Mouse (Mus musculus) kidney, embryonic 14.5 days (tissue): Measurements from ENCODE around the gene Gmds. TPM values are rescaled to one million over a fixed set of nuclear protein-coding genes. Genes with fewer than 3 reads are reported as not detected.

Source experiments
- ATAC-seq: fragments of 200-750 bp; cut with Nextera tagmentation; 2 replicates; pipeline ENCODE4 v1.8.0; 2017; ENCODE audit warnings: moderate number of reproducible peaks, mild to moderate bottlenecking, moderate TSS enrichment, moderate library complexity; ENCODE audit not compliant: low FRiP score, low TSS enrichment
- H3K27ac ChIP-seq: fragments of 300-500 bp; sonication (generic); 2 replicates; pipeline ENCODE4 v1.5.1; 2014; ENCODE audit warnings: low read depth, mild to moderate bottlenecking, low read length, moderate library complexity, mixed read lengths
- H3K27me3 ChIP-seq: fragments of 300-500 bp; sonication (generic); 2 replicates; pipeline ENCODE4 v1.6.1; 2014; ENCODE audit warnings: mild to moderate bottlenecking, low read length; ENCODE audit not compliant: control insufficient read depth, insufficient read depth
- H3K36me3 ChIP-seq: fragments of 300-500 bp; sonication (generic); 2 replicates; pipeline ENCODE4 v1.6.1; 2014; ENCODE audit warnings: low read length, mixed read lengths; ENCODE audit not compliant: control insufficient read depth, insufficient read depth
- H3K4me1 ChIP-seq: fragments of 300-500 bp; sonication (generic); 2 replicates; pipeline ENCODE4 v1.6.1; 2014; ENCODE audit warnings: low read length, mixed read lengths; ENCODE audit not compliant: control insufficient read depth, insufficient read depth
- H3K4me2 ChIP-seq: fragments of 300-500 bp; sonication (generic); replicated peaks from 2 replicates; pipeline ENCODE4 v1.6.1; 2014; ENCODE audit warnings: low read depth, mild to moderate bottlenecking, low read length
- H3K4me3 ChIP-seq: fragments of 300-500 bp; sonication (generic); 2 replicates; pipeline ENCODE4 v1.5.1; 2014; ENCODE audit warnings: mild to moderate bottlenecking, low read length
- H3K9ac ChIP-seq: fragments of 300-500 bp; sonication (generic); 2 replicates; pipeline ENCODE4 v1.6.1; 2014; ENCODE audit warnings: low read depth, mild to moderate bottlenecking, low read length, moderate library complexity
- H3K9me3 ChIP-seq: fragments of 300-500 bp; sonication (generic); 2 replicates; pipeline ENCODE4 v1.6.1; 2016; ENCODE audit warnings: low read length; ENCODE audit not compliant: control insufficient read depth
- WGBS: fragments of 180-500 bp; shearing (Covaris S2); extraction: QIAGEN DNeasy Blood & Tissue Kit; methylation state at CpG from one replicate; pipeline ENCODE4 v1.1.7; 2014; 5-methylcytosine and 5-hydroxymethylcytosine counted together
- polyA plus RNA-seq: library from polyadenylated mRNA; unstranded; fragments of >200 nt; fragmentation: Nextera tagmentation; extraction: Ambion mirVana; gene quantifications from 2 replicates; pipeline ENCODE4 v1.2.1, GENCODE M21; 2014

Gene Gmds
- polyA plus RNA-seq, 1 experiment from 2014 or later: 38.6 TPM

GRCm38 (mm10) chr13:32337735-32338512 is 616 bp downstream of the Gmds start:
- Histone ChIP-seq H3K36me3 (no peaks in the 10 kb centered on the region), H3K4me2 (peak overlapping the region; percentile 73), H3K9ac (peak overlapping the region; percentile 72), H3K27me3 (no peaks in the 10 kb centered on the region), H3K4me3 (peak overlapping the region; percentile 58), H3K9me3 (no peaks in the 10 kb centered on the region), H3K4me1 (peaks cover 7% of the 10 kb centered on the region; the same call in 1 of the 2 replicates), H3K27ac (no peak overlapping the region)
- peak; percentile 68; the same call in 1 of the 2 replicates for ATAC-seq
- WGBS: 4% methylated on average over 32 of the region's 32 CpGs

- Histone ChIP-seq H3K36me3 (no peaks in the 10 kb centered on the region), H3K27me3 (no peaks in the 10 kb centered on the region), H3K4me3 (no peak overlapping the region), H3K9ac (no peak overlapping the region), H3K4me2 (no peak overlapping the region), H3K4me1 (no peaks in the 10 kb centered on the region), H3K27ac (no peak overlapping the region), H3K9me3 (no peaks in the 10 kb centered on the region)
- ATAC-seq: no peak
- WGBS: 79% methylated on average over 4 of the region's 4 CpGs
Measured at GRCm38 (mm10) chr13:32318309-32318708, 20.2 kb downstream of the Gmds start.

- no peak for ATAC-seq
- Histone ChIP-seq H3K27me3 (no peaks in the 10 kb centered on the region), H3K9ac (no peak overlapping the region), H3K4me2 (no peak overlapping the region), H3K4me3 (no peak overlapping the region), H3K4me1 (no peaks in the 10 kb centered on the region), H3K9me3 (no peaks in the 10 kb centered on the region), H3K27ac (no peak overlapping the region), H3K36me3 (no peaks in the 10 kb centered on the region)
- 86% methylated on average over 3 of the region's 3 CpGs for WGBS
Measured at GRCm38 (mm10) chr13:32317354-32317753, 21.2 kb downstream of the Gmds start.

GRCm38 (mm10) chr13:32312663-32313062 is 25.9 kb downstream of the Gmds start:
- Histone ChIP-seq H3K36me3 (no peaks in the 10 kb centered on the region), H3K4me3 (no peak overlapping the region), H3K9ac (no peak overlapping the region), H3K27ac (no peak overlapping the region), H3K27me3 (no peaks in the 10 kb centered on the region), H3K4me1 (no peaks in the 10 kb centered on the region), H3K4me2 (no peak overlapping the region), H3K9me3 (no peaks in the 10 kb centered on the region)
- 76% methylated on average over 3 of the region's 3 CpGs for WGBS
- no peak for ATAC-seq

GRCm38 (mm10) chr13:32311476-32311875 is 27.1 kb downstream of the Gmds start:
- Histone ChIP-seq H3K27me3 (no peaks in the 10 kb centered on the region), H3K27ac (no peak overlapping the region), H3K4me2 (no peak overlapping the region), H3K4me3 (no peak overlapping the region), H3K9me3 (no peaks in the 10 kb centered on the region), H3K36me3 (no peaks in the 10 kb centered on the region), H3K9ac (no peak overlapping the region), H3K4me1 (no peaks in the 10 kb centered on the region)
- no peak for ATAC-seq
- 85% methylated on average over 2 of the region's 2 CpGs for WGBS

GRCm38 (mm10) chr13:32298456-32298855 is 40.1 kb downstream of the Gmds start:
- Histone ChIP-seq H3K27me3 (no peaks in the 10 kb centered on the region), H3K27ac (no peak overlapping the region), H3K4me2 (no peak overlapping the region), H3K4me1 (no peaks in the 10 kb centered on the region), H3K9me3 (no peaks in the 10 kb centered on the region), H3K36me3 (no peaks in the 10 kb centered on the region), H3K9ac (no peak overlapping the region), H3K4me3 (no peak overlapping the region)
- 17% methylated on average over 1 of the region's 1 CpGs for WGBS
- no peak for ATAC-seq

- H3K27me3 ChIP-seq: no peaks in the 10 kb centered on the region
- H3K9me3 ChIP-seq: no peaks in the 10 kb centered on the region
- H3K4me1 ChIP-seq: no peaks in the 10 kb centered on the region
- no peak; the same call in 1 of the 2 replicates for ATAC-seq
- WGBS: 40% methylated on average over 5 of the region's 5 CpGs
- no peak overlapping the region for H3K4me2 ChIP-seq
- H3K9ac ChIP-seq: no peak overlapping the region
- H3K27ac ChIP-seq: no peak overlapping the region
- no peak overlapping the region for H3K4me3 ChIP-seq
- H3K36me3 ChIP-seq: no peaks in the 10 kb centered on the region
Measured at GRCm38 (mm10) chr13:32297398-32297797, 41.1 kb downstream of the Gmds start.

GRCm38 (mm10) chr13:32294416-32295195 is 43.9 kb downstream of the Gmds start:
- ATAC-seq: no peak
- WGBS: 67% methylated on average over 3 of the region's 3 CpGs

GRCm38 (mm10) chr13:32272937-32273496 is 65.5 kb downstream of the Gmds start:
- WGBS: 92% methylated on average over 2 of the region's 2 CpGs
- no peak for ATAC-seq
- no peaks in the 10 kb centered on the region for H3K36me3 ChIP-seq

More at GRCm38 (mm10) chr13:32294416-32295195, 43.9 kb downstream of the Gmds start:
- H3K9me3 ChIP-seq: no peaks in the 10 kb centered on the region
- H3K4me3 ChIP-seq: no peak overlapping the region
- H3K4me1 ChIP-seq: no peaks in the 10 kb centered on the region
- no peaks in the 10 kb centered on the region for H3K27me3 ChIP-seq
- H3K27ac ChIP-seq: no peak overlapping the region
- no peak overlapping the region for H3K4me2 ChIP-seq
- H3K9ac ChIP-seq: no peak overlapping the region
- H3K36me3 ChIP-seq: no peaks in the 10 kb centered on the region

More at GRCm38 (mm10) chr13:32272937-32273496, 65.5 kb downstream of the Gmds start:
- no peaks in the 10 kb centered on the region for H3K27me3 ChIP-seq
- H3K9me3 ChIP-seq: no peaks in the 10 kb centered on the region
- H3K9ac ChIP-seq: no peak overlapping the region
- no peak overlapping the region for H3K27ac ChIP-seq
- H3K4me3 ChIP-seq: no peak overlapping the region
- H3K4me1 ChIP-seq: no peaks in the 10 kb centered on the region
- H3K4me2 ChIP-seq: no peak overlapping the region
